Mouse (Mus musculus) ES-E14 (cell line): ENCODE data around the gene Tubgcp5.

Experiments used
- CHD2 ChIP-seq: IDR thresholded peaks from 2 replicates; pipeline ENCODE4 v1.6.1; 2014; ENCODE audit warnings: mild to moderate bottlenecking, low read depth, low read length, inconsistent platforms
- HCFC1 ChIP-seq: IDR thresholded peaks from 2 replicates; pipeline ENCODE4 v1.6.1; 2012; ENCODE audit warnings: low read length, inconsistent platforms, borderline replicate concordance; ENCODE audit not compliant: insufficient read depth
- MAFK ChIP-seq: IDR thresholded peaks from 2 replicates; pipeline ENCODE4 v1.6.1; 2014; ENCODE audit warnings: mild to moderate bottlenecking, low read depth, low read length, inconsistent platforms; ENCODE audit not compliant: insufficient read depth
- ZC3H11A ChIP-seq: IDR thresholded peaks from 2 replicates; pipeline ENCODE4 v1.6.1; 2012; ENCODE audit warnings: low read depth, mild to moderate bottlenecking, inconsistent platforms, low read length, borderline replicate concordance
- ZNF384 ChIP-seq: IDR thresholded peaks from 2 replicates; pipeline ENCODE4 v1.6.1; 2012; ENCODE audit warnings: low read depth, low read length, inconsistent platforms

- TF ChIP-seq CHD2 (no peak), HCFC1 (no peak), ZNF384 (no peak), ZC3H11A (no peak), MAFK (no peak)
Measured at GRCm38 (mm10) chr7:55870340-55871020, 76.5 kb downstream of the Tubgcp5 start.
